Mouse (Mus musculus) heart, postnatal 10 days (tissue): ENCODE data around the gene 4930432M17Rik. TPM values are rescaled to one million over a fixed set of nuclear protein-coding genes. Genes with fewer than 3 reads are reported as not detected.

Experiments
- DNase-seq, 2 experiments: peaks; one replicate each; pipeline ENCODE4 v3.0.0; 2021
- intact Hi-C: fragments of 180-260 bp; cut with DNase I; formaldehyde crosslinking; loops from one replicate; pipeline ENCODE4 v1.15.1; 2025
- total RNA-seq, 2 experiments: library from RNA; stranded (reverse); gene quantifications; 2 replicates each; pipeline ENCODE4 v1.2.3; 2021

The 4930432M17Rik gene
- total RNA-seq, 2 experiments from 2014 or later, result not detected

GRCm38 (mm10) chr3:121703880-121704243 is 33.3 kb downstream of the 4930432M17Rik start:
- intact Hi-C loops, result no loop called here

GRCm38 (mm10) chr3:121706087-121706486 is 35.5 kb downstream of the 4930432M17Rik start:
- no peak for DNase-seq
- intact Hi-C loops, result no loop called here

More at GRCm38 (mm10) chr3:121703880-121704243, 33.3 kb downstream of the 4930432M17Rik start:
- no peak for DNase-seq

GRCm38 (mm10) chr3:121707106-121707505 is 36.5 kb downstream of the 4930432M17Rik start:
- intact Hi-C loops, result no loop called here

GRCm38 (mm10) chr3:121710894-121711531 is 40.5 kb downstream of the 4930432M17Rik start:
- intact Hi-C loops, result no loop called here
- DNase-seq, result no peak

More at GRCm38 (mm10) chr3:121707106-121707505, 36.5 kb downstream of the 4930432M17Rik start:
- DNase-seq, result no peak

GRCm38 (mm10) chr3:121712222-121712621 is 41.7 kb downstream of the 4930432M17Rik start:
- intact Hi-C loops, result no loop called here
- no peak for DNase-seq

GRCm38 (mm10) chr3:121713151-121713701 is 42.7 kb downstream of the 4930432M17Rik start:
- intact Hi-C loops, result no loop called here
- DNase-seq, result peak in 1 of 2 experiments; percentile 29

GRCm38 (mm10) chr3:121713816-121714215 is 43.3 kb downstream of the 4930432M17Rik start:
- intact Hi-C loops, result no loop called here
- peak in 1 of 2 experiments; percentile 36 for DNase-seq

- no peak for DNase-seq
- intact Hi-C loops, result no loop called here
Measured at GRCm38 (mm10) chr3:121714461-121714860, 43.9 kb downstream of the 4930432M17Rik start.

- no peak for DNase-seq
- intact Hi-C loops, result no loop called here
Measured at GRCm38 (mm10) chr3:121715336-121715735, 44.8 kb downstream of the 4930432M17Rik start.

- intact Hi-C loops, result no loop called here
- no peak for DNase-seq
Measured at GRCm38 (mm10) chr3:121715741-121716459, 45.3 kb downstream of the 4930432M17Rik start.

GRCm38 (mm10) chr3:121716480-121716879 is 45.9 kb downstream of the 4930432M17Rik start:
- intact Hi-C loops, result no loop called here
- no peak for DNase-seq

- intact Hi-C loops, result no loop called here
- no peak for DNase-seq
Measured at GRCm38 (mm10) chr3:121718679-121719078, 48.1 kb downstream of the 4930432M17Rik start.

GRCm38 (mm10) chr3:121719701-121720100 is 49.1 kb downstream of the 4930432M17Rik start:
- intact Hi-C loops, result no loop called here
- no peak for DNase-seq

- intact Hi-C loops, result no loop called here
- DNase-seq, result no peak
Measured at GRCm38 (mm10) chr3:121720801-121721690, 50.5 kb downstream of the 4930432M17Rik start.

- no peak for DNase-seq
- intact Hi-C loops, result loop anchor here (2.0 kb wide), 1 partner anchor 85 kb away; no protein-coding TSS in a partner anchor
Measured at GRCm38 (mm10) chr3:121721691-121722070, 51.1 kb downstream of the 4930432M17Rik start.

- peak; percentile 84 to 86 for DNase-seq
- intact Hi-C loops, result loop anchor here (2.0 kb wide), 1 partner anchor 86 kb away; no protein-coding TSS in a partner anchor
Measured at GRCm38 (mm10) chr3:121722971-121723844, 52.6 kb downstream of the 4930432M17Rik start, which contains the start of gene F3. F3 (plus strand) TSS chr3:121723537.

- intact Hi-C loops, result loop anchor here (2.0 kb wide), 1 partner anchor 87 kb away; no protein-coding TSS in a partner anchor
Measured at GRCm38 (mm10) chr3:121723968-121724524, 53.5 kb downstream of the 4930432M17Rik start.

GRCm38 (mm10) chr3:121724553-121724952 is 54.0 kb downstream of the 4930432M17Rik start:
- intact Hi-C loops, result no loop called here

More at GRCm38 (mm10) chr3:121723968-121724524, 53.5 kb downstream of the 4930432M17Rik start:
- DNase-seq, result peak in 1 of 2 experiments; percentile 29

GRCm38 (mm10) chr3:121725651-121726050 is 55.1 kb downstream of the 4930432M17Rik start:
- intact Hi-C loops, result no loop called here
- peak in 1 of 2 experiments; percentile 19 for DNase-seq

More at GRCm38 (mm10) chr3:121724553-121724952, 54.0 kb downstream of the 4930432M17Rik start:
- DNase-seq, result no peak
